Mouse (Mus musculus) spleen, adult 2 months (tissue): ENCODE results near the gene Dab2ip.

ENCODE experiments used
- CTCF ChIP-seq: fragments of 200-500 bp; IDR thresholded peaks from 2 replicates; pipeline ENCODE4 v1.5.1; 2011; ENCODE audit warnings: mild to moderate bottlenecking, inconsistent platforms; ENCODE audit not compliant: insufficient read depth, insufficient read length, insufficient replicate concordance; ENCODE audit errors: extremely low read depth
- POLR2A ChIP-seq: fragments of 200-500 bp; IDR thresholded peaks from 2 replicates; pipeline ENCODE4 v1.6.1; 2011; ENCODE audit warnings: low read depth, low read length, inconsistent platforms

DNA sequence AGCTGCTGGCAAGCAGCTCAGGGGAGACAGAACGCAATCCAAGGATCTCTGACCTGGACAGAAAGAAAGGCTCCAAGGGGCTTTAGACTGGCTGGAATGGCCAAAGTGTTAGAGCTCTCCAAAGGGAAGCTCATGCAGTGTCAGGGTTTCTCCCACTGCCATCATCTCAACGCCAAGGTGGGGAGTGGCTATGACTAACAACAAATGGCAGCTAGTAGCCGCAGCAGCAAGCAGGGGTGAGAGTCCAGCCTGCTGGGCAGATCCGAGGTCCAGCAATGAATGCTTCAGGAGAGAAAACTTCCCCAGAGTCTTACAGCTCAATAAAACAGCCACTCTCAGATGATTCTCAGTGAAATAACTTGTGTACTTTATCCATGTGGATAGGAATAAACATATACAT is 8.9 kb upstream of the Dab2ip start:
- TF ChIP-seq CTCF (no peak), POLR2A (no peak)
